Mouse (Mus musculus) neural tube, embryonic 10.5 days (tissue): ENCODE measurements at regions not wholly inside any gene's neighbourhood (a gene's known extent, or its start where the extent isn't known, plus 50 kb on each side); places are given as distances from the start of the nearest gene placed in this dataset.
A peak's percentile ranks its signal among the peaks of the same experiment; 100 is the strongest.

Source experiments
- DNase-seq: peaks from one replicate; pipeline ENCODE4 v3.0.0-alpha.2; 2017; ENCODE audit warnings: low spot score; ENCODE audit errors: extremely low spot score

DNA sequence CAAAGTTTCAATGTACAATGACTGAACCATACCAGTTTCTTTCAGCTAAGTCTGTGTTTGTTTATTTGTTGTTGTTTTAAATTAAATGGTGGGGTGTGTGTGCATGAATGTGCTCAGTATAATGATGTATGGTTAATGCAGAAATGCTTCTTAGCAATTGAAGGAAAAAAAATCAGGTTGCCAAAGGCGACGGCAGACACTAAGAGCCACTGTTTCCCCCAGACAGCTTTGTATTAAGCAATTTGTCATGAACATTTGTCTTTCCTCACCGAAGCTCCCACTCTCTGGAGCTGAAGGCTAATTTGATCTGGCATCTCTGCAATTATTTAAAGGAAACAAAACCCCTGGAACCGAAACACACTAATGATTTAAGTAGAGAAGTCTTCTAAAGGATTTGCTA lies 360.7 kb downstream of the Bckdhb start:
- no peak for DNase-seq

DNA sequence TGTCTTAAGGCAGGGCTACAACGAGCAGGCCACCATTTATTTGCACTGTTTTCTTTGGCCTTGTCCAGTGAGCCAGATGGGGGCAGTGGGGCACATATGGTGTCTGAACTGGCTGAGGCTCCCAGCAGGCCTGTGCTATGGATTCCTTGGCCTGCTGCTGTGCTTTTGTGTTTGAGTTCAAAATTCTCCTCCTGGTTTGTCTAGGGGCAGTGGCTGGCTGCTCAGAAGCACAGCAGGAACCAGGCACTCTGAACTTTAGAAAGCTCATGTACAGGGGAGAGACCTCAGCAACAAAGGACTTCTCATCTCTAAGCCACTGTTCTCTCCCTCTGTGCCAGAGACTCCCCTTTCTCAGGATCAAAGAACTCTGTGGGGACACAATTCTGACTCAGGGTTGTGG lies 370.9 kb downstream of the Bckdhb start:
- DNase-seq: peak; percentile 39

DNA sequence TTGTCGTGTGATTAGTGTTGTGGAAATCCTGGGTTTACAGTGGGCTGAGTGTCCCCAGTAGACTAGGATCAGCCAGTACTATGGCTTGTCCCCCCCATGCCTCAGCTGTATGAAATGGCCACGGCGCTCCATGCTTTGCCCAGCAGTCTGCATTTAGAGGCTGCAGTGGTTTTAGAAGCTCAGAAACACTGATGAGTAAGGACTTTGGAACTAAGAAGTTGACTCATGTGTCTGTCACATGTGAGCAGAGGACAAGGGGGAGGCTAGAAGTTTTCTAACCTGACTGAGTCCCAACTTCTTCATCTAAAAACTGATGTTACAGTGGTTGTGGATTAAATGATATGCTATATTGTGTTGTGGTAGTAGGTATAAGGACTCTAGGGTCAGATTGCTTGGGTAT lies 371.5 kb downstream of the Bckdhb start:
- no peak for DNase-seq

DNA sequence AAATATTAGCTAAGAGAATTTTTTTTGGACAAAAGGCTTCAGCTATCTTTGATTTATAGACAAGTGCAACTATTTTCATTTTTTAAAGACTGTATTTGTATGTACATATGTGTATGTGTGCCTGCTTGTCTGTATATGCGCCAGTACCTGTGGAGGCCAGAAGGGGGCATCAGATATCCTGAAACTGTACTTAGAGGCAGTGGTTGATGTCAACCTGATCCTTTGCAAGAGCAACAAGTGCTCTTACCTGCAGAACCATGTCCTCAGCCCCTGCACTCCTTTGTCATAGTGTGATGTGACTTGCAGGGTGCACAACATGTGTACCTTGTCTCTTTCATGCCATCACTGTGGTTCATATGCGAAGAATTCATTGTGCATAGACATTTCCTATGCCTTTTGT lies 379.5 kb downstream of the Bckdhb start:
- no peak for DNase-seq

DNA sequence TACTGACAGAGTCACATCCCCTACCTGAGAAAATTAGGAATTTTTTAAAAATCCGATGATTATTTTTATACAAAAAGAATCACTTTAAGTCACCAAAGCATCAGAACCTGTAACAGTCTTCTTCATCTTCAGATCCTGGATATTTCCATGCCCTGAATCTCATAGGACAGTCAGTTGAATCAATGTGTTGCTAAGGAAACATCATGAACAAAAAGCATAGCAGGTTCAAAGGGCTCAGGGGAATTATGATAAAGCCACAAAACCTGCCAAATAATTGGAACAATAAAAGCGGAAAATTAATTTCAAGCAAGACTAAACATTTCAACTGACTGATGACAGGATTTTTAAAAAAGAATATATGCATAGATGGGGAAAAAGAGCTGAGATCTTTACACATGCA lies 393.9 kb downstream of the Bckdhb start:
- DNase-seq: no peak

DNA sequence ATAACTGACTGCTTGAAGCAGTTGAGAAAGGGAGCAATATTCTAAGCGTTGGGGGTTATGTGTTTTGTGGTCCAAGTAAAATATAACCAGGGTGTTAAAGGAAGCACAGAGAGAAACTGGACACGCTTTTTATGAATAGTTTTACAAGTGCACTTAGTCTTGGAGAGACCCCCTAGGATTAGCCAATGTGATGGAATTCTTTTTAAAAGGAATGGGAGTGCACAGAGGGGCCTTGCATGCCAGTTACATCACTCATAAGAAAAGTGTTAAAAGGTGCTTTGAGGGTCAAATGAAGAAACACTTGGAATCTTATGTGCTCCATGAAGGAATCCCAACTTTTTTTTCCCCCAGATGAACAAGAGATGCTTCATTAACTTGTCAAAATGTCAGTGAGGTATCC lies 394.4 kb downstream of the Bckdhb start:
- no peak for DNase-seq

DNA sequence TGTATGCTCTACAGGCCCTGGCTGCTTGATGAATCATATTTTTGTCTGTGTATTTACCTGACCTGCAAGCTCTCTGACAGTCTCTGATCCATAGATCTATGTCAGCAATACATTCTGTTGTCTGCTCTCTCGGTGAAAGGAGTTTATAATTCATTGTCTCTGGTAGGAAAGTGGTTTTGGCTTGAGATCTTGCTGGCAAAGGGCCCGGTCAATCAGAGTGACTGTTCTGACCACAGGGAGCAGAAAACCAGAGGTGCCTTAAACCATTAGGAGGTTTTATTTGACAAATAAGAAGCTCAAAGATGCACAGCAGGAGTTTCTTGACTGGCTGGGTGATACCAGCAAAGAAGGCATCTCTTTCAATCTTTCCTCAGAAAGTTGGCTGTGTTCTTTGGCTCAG lies 398.2 kb downstream of the Bckdhb start:
- no peak for DNase-seq

DNA sequence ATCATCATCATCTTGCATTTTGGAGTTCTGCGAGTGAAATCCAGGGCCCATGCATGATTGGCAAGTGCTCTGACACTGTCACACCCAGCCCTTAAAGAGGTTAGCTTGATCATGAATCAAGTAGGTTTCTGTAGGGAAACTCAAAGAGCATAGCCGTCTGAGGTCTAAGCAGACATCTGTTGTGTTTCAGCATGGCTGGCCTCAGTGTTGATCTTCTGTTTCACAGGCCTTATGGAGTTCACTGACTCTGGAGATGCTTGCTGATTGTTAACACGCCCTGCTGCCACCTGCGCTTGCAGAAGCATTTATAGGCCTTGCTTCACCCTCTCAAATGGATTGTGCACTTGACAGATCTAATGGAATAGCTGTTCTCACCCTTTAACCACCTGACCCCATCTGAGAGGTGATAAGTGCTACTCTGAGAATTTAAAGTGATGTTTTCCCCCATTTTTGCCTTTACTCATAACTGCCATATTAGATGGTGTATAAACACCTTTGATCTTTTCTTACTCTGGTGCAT lies 406.2 kb downstream of the Bckdhb start:
- DNase-seq: no peak

DNA sequence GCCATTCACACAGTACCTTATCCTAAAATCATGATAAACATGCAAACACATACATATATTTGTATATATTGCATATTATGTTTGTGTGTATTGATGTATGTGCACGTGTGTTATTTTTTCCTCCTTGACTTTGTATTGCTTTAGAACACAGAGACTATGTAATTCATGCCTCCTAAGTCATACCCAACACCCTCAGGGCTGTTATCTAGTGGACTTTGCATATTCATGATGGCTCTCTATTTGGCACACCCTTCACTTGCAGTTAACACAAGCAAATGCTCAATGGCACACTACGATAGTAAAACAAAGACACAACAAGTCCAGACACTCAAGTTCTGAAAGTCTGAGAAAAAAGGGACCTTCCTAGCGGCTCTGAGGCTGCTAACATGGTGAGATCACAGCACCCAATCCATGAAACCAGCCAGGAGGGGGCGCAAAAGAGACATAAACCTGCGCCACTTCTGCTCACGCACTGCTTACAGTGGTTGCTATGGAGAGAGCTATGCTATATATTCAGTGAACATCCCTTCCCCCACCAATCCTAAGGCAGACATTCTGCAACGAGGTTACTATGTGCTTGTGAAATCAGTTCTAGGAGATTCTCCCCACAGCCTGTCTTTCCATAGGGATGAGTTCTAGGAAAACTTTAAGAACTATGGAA lies 418.6 kb downstream of the Bckdhb start:
- peak; percentile 81 for DNase-seq

DNA sequence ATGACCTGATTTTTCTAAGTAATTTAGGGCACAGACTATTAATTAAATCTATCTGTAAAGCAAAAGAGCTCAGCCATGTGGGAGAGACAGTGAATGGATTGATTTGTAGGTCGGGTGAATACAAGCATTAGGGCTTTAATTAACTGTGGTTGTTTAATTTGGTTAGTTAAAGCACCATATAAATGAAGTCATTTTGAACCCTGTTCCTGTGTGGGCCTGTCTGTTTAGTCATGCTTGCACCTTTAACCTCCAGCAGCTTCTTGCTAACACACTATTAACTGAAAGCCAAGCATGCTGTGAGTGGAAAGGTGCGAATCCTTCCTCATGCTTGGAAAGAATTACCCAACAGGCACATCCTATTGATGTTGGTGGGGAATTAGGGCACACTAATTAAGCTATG lies 425.3 kb downstream of the Bckdhb start:
- DNase-seq: no peak

DNA sequence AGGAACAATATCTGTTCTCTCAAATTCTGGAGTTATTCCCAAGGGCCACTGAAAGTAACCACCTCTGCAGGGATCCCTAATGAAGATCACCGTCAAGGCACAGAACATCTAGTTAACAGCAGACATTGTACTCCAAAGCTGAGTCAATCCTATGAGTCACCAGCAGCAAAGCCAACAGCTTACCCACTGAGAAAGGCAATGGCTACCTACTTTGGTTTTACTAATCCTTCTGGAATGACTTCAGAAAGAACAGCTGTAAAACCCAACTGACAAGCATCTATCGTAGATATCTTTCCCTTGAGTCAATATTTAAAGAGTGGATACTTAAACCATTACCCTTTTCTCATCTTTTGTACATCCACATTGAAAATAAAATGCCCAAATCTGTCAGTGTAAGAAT lies 429.5 kb downstream of the Bckdhb start:
- no peak for DNase-seq

DNA sequence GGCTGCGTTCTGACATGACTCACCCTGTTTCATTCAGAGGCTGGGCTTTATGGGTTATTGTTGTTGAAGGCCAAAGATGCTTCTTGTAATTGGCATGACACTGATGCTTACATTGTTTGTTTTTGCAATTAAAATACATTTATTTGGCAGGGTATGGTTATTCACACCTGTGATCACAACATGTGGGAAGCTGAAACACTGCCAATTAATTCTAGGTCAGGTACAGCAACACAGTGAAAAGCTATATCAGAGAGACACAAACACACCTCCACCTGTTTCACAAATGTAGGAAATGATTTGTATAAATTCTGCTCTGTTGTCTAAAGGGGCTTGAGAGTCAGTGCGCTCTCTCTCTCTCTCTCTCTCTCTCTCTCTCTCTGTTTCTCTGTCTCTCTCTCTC lies 431.2 kb downstream of the Bckdhb start:
- no peak for DNase-seq

DNA sequence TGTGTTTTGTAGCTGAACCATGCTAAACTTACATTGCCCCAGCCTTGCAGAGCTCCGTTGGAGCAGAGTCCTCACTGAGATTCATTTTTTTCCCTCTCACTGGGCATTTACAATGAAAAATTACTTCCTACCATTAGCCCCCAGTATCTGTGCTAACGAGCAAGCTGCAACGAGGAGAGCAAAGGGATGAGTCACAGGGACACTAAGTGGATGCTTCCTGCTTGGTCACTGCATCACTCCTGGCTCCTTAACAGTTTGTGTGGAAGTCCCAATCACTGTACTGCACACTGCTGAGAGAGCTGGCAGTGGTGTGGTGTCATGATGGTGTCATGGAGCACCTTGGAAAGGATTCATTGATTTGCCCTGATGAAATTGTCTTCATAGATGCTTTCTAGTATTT lies 434.9 kb downstream of the Bckdhb start:
- DNase-seq: no peak

DNA sequence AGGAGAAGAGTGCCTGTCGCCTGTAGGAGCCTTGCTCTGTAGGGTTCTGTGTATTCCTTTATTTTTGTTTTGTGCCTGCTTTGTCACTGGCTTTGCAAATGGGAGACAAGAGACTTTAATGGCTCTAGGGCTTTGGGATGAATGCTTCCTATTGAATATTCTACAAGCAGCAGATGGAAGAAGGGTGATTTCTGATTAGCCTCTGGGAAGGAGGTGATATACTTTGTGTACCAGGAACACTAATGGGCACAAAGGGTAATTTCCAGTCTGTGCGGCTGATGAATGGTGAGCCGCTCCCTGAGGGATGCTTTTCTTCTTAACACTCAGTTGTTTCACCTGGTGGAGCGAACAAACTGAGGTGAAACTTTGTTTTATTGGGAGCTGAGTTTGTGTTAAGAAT lies 435.5 kb downstream of the Bckdhb start:
- DNase-seq: no peak

DNA sequence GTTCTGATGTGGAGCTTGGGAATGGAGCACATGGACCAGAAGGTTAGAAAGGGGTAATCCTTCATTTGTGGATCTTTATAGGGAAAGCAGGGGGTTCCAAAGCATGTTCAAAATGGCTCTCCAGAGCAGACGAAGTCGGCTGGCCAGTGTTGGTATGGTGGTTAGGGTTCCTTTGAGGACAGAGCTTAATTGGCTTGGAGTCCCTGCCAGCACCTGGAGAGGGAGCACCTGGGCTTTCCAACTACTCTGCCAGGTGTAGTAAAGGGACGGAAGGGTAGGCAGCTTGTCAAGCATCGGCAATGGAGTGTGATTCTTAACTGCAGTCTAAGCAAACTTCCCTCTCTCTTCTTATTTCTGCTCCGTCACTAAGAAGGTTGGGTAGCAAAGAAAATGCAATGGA lies 438.5 kb downstream of the Bckdhb start:
- DNase-seq: no peak

DNA sequence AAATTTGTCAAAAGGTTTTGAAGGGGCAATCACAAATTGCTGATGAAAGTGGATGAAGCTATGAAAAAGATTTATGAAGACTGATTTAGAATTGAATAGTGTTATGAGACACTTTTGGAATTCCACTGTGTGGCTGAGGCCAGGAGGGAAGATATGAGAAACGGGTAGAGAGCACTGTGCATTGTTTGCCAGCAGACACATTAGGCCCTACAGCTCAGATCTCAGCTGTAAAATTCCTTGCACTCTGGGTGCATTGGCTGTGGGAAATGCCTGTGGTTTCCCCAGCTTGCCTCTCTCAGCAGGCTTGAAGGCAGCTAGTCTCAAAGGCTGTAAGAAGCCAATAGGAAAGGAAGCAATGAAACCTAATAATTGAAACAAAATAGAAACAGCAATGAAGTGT lies 444.3 kb downstream of the Bckdhb start:
- no peak for DNase-seq

DNA sequence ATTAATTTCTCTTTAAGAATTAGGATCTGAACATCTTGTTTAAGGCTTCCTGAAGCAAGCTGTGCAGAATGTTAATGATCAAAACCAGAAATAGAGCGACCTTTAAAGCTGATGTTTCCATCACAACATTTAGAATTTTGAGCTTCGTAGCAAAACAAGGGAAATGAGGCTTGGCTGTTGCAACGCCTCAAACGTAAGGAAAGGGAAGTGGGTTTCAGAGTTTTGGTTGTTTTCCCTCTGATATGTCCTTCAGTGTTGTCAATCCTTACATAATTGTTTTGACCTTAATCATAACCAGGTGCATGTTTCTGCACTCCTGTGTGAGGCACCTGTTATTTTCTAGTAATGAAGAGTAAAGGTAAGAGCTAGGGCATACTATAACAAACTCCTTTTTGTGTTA lies 445.3 kb downstream of the Bckdhb start:
- no peak for DNase-seq

DNA sequence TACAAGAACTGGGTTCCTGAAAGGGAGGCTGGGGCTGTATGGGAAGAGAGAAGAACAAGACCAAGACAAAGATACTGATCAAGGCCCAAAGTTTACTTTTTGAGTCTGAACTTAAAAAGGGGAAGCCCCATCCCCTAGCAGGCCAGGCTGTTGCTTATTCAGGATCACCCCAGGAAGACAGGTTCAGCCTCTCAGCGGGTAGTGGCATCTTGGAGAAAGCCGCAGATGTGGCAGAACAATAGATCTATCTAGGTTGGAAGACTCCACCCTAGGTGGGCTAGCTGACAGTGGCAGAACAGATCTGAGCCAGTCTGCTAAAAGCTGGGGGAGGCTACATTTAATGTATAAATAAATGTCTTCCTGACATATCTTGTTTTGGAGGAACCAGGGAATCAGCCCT lies 450.8 kb downstream of the Bckdhb start:
- no peak for DNase-seq

DNA sequence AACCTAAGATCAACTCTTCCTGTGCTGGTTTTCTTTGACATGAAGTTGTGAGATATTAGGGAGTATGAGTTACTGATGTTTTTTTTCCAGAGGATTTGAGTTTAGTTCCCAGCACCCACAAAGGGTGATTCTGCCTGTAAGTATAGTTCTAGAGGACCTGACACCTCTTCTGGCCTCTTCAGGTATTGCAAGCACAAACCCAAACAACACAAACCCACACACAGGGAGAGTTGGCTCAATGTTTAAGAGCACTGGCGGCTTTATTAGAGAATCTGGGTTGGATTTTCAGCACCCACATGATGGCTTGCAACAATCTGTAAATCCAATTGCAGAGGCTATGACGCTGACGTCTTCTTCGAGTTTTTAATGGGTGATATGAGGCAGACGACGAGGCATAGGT lies 451.7 kb downstream of the Bckdhb start:
- DNase-seq: no peak

DNA sequence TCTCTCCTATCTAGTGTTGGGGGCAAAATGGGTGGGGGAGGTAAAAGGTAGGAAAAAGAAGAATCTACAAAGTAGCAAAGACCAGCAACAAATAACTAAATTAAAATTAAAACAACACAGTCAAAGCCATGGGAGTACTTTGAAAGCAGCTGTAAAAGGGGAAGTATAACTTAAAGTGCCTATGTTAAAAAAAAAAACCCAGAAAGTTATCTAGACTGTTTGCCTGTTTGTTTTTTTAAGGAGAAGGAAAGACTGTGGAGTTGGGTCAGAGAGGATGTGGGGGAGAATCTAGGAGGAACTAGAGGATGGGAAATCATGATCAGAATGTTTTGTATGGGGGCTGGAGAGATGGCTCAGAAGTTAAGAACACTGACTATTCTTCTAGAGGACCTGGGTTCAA lies 457.0 kb downstream of the Bckdhb start:
- no peak for DNase-seq

DNA sequence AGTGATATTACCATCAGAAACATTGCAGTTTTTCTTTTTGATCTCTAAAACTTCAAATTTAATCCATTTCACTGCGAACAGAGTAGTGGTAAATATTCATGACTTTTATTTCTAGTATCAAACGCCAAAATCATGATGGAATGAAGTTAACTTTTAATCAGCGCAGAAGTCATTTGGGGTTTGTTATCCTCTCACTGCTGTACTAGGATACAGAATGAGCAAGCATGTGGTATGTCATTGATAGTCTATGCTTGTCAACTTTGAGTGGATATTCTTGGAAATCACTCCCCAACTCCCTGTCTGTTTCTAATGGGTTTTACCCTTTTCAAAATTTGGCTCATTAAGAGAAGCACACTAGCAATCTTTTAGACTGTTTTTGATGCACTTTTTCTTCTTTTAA lies 464.9 kb downstream of the Bckdhb start:
- no peak for DNase-seq

DNA sequence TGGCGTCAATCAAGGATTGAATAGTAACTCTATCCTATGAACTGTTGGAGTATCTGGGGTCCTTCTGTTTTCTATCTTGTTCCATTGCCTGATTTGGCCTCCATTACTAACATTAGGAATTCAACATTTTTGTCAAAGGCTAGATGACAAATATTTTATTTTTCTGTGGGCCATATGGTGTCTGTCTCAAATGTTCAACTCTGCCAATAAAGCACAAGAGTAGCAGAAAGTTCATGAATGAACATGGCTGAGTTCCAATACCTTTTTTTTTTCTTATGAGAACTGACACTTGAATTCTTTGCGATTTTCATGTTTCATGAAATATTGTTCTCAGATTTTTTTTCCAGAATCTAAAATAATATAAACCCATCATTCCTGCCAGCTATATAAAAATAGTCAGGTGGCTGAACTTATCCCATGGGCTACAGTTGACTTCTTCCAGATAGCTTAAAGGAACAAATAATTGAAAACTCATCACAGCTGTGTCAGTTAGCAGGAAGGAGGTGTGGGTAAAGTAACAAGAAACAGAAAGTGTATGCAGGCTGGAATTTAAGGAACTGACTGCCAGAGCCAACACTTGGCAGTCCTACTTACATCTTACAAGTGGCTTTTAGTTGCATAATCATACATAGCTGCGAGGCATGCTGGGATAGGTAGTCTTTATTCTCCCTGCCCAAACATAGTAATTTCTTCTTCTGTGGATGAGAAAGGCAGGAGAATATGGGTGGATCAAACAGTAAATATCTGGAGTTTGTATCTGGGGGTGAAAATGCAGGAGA lies 469.8 kb downstream of the Bckdhb start:
- no peak for DNase-seq

DNA sequence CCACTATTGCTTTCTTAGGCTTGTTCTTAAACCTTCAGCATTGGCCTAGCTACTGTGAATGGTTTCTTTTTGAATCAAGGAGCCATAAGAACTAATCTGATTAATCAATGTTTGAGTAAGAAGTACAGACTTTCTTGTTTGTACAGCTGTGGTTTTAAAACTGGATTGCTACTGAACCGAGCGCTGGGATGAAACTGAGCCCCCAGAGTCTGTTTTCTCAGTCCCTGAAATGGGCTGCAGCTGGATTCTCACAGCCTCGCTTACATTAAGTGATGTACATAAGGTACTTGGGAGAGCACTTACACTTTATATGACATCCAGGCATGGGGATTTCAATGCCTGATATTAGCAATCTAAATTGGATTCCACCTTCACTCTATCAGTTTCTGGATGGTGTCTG lies 474.5 kb downstream of the Bckdhb start:
- no peak for DNase-seq
